Mouse (Mus musculus): Measurements from ENCODE around the gene Rnf217.

DNA sequence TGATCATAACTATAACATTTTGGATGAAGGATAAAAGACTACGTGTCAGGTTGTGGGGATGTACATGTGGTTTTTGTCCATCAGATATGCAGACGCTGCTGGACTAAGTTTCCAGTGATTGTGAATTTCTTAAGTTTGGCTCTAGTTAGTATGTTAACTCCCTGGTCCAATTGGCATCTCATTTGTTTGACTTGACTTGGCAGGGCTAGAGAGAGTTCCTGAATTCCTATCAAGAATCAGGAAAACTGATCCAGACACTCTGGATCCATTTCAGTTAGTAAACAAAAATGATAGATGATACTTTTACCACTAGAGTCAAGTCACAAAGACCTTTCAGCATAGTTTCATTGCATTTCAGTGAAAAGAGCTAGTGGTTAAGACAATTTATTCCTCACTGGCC, 112.1 kb downstream of the Rnf217 start:
- no peak for TF ChIP-seq POLR2A (IDR thresholded peaks at IDR 0.05; ENCODE audit: borderline replicate concordance, extremely low read depth, low read depth, low read length)
- TF ChIP-seq CTCF (IDR thresholded peaks at IDR 0.05; ENCODE audit: insufficient read depth, low read length): no peak
